In the genomic region with DNA sequence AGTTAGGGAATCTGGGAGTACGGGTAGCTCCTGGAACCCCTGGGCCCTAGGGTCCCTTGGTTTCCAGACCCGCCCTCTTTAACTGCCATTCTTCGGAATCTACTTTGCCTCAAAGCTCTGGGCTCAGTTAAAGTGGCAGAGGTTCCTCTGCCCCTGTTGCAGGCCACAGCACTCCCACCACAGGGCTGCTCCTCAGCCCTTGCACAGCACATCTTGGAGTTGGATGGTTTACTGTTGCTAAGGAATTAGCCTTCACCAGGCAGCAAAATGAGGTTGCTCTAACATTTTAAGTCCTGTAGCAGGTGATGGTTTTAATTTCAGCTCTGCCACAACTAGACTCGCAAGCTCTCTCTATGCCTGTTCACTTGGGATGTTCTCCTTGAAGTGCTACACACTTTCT, we compare ENCODE assay signal across 8 mouse cellular contexts. TPM values are rescaled to one million over a fixed set of nuclear protein-coding genes. Genes with fewer than 3 reads are reported as not detected.
DNase-seq lines count a peak whose midpoint lies in the region; ATAC-seq and TF ChIP-seq lines count a peak whose summit lies in the region.

TSS of gene Brd3 (minus strand) at position 101 of the 400 bp plus-strand sequence.

- H3K27me3 ChIP-seq in intestine, postnatal 0 days (replicated peaks; ENCODE audit: control insufficient read depth, insufficient read depth, low read length), result no peaks in the 10 kb centered on the region
- no peaks in the 10 kb centered on the region for H3K27me3 ChIP-seq in midbrain, embryonic 11.5 days (ENCODE audit: control insufficient read depth, insufficient read depth, low read length)

- no peaks in the 10 kb centered on the region for H3K9me3 ChIP-seq in intestine, postnatal 0 days (ENCODE audit: control insufficient read depth)
- no peaks in the 10 kb centered on the region for H3K9me3 ChIP-seq in midbrain, embryonic 11.5 days (ENCODE audit: control insufficient read depth, low read length)

- no peak within 1 kb of the TSS for H3K4me2 ChIP-seq in intestine, postnatal 0 days (replicated peaks; ENCODE audit: low read depth)
- H3K4me2 ChIP-seq in midbrain, embryonic 11.5 days, result no peak within 1 kb of the TSS

- 81% methylated on average over 4 of the region's 4 CpGs for WGBS in bone marrow, adult 2 months
- 73% methylated on average over 4 of the region's 4 CpGs for WGBS in intestine, postnatal 0 days
- WGBS in midbrain, embryonic 11.5 days, result 69% methylated on average over 4 of the region's 4 CpGs

- peaks cover 6% of the 10 kb centered on the region for H3K4me1 ChIP-seq in bone marrow, adult 2 months (ENCODE audit: control insufficient read depth, insufficient read depth, low read length)
- H3K4me1 ChIP-seq in intestine, postnatal 0 days (replicated peaks; ENCODE audit: control insufficient read depth, insufficient read depth, low read length), result 0 out of 2 replicates have a peak, but pooled peaks cover 5% of the 10 kb centered on the region
- H3K4me1 ChIP-seq in midbrain, embryonic 11.5 days (ENCODE audit: control insufficient read depth, insufficient read depth, low read length), result no peaks in the 10 kb centered on the region

- DNase-seq in layer of hippocampus, adult 18-20 months (ENCODE audit: low spot score in 2 of 2), result no peak
- DNase-seq in layer of hippocampus, adult 9-11 months, result no peak
- no peak for DNase-seq in gastrocnemius, postnatal 4 days (ENCODE audit: low spot score in 2 of 2)
- no peak for DNase-seq in midbrain, embryonic 11.5 days (ENCODE audit: low spot score, missing footprints)
- DNase-seq in cerebellum, adult 9-10 months, result no peak
- DNase-seq in kidney, postnatal 4 days, result no peak

- TF ChIP-seq POLR2A in bone marrow, adult 2 months (IDR thresholded peaks at IDR 0.05; ENCODE audit: borderline replicate concordance, control insufficient read depth, low read depth, low read length), result no peak

- no peaks in the 10 kb centered on the region for H3K36me3 ChIP-seq in intestine, postnatal 0 days (ENCODE audit: control insufficient read depth, insufficient read depth)
- no peaks in the 10 kb centered on the region for H3K36me3 ChIP-seq in midbrain, embryonic 11.5 days (ENCODE audit: control insufficient read depth, insufficient read depth, low read length)

- H3K9ac ChIP-seq in intestine, postnatal 0 days (ENCODE audit: low read depth, low read length), result no peak within 1 kb of the TSS
- H3K9ac ChIP-seq in midbrain, embryonic 11.5 days (ENCODE audit: low read length), result no peak within 1 kb of the TSS

- H3K4me3 ChIP-seq in bone marrow, adult 2 months (replicated peaks; ENCODE audit: control insufficient read depth, low read depth, low read length), result no peak within 1 kb of the TSS
- H3K4me3 ChIP-seq in intestine, postnatal 0 days (ENCODE audit: low read depth, low read length), result no peak within 1 kb of the TSS
- H3K4me3 ChIP-seq in midbrain, embryonic 11.5 days (ENCODE audit: low read depth, low read length), result no peak within 1 kb of the TSS

- H3K27ac ChIP-seq in bone marrow, adult 2 months (ENCODE audit: control insufficient read depth, insufficient read depth, low read depth, low read length, poor library complexity), result no peak within 1 kb of the TSS; the same call in 1 of the 2 replicates
- no peak within 1 kb of the TSS for H3K27ac ChIP-seq in intestine, postnatal 0 days (ENCODE audit: low read depth, low read length)
- H3K27ac ChIP-seq in midbrain, embryonic 11.5 days (ENCODE audit: low read depth, low read length), result no peak within 1 kb of the TSS

- ATAC-seq in intestine, postnatal 0 days, result no peak
- no peak for ATAC-seq in midbrain, embryonic 11.5 days (ENCODE audit: low FRiP score)

- no peak for TF ChIP-seq CTCF in bone marrow, adult 2 months (IDR thresholded peaks at IDR 0.05; ENCODE audit: control insufficient read depth, insufficient read depth, low read length)
- TF ChIP-seq CTCF in intestine, postnatal 0 days (IDR thresholded peaks at IDR 0.05; ENCODE audit: low read depth), result no peak

RNA-seq across cellular contexts. Expression of gene Brd3, which starts in this region (rescaled TPM):
- total RNA-seq in layer of hippocampus, adult 18-20 months (2021), result 10 to 100 TPM; 49.0 to 53.0 TPM
- polyA plus RNA-seq in bone marrow, adult 2 months (2011; ENCODE audit: insufficient read depth, insufficient read length, low replicate concordance, missing spikeins), result 19.3 and 33.0 TPM in 2 replicates
- total RNA-seq in gastrocnemius, postnatal 4 days (2021), result 100 to 1,000 TPM; 103 to 109 TPM
- 49.8 and 50.2 TPM in 2 replicates for polyA plus RNA-seq in intestine, postnatal 0 days (2015; fragmentation: Nextera tagmentation; extraction: Ambion mirVana)
- polyA plus RNA-seq in midbrain, embryonic 11.5 days (2014; fragmentation: Nextera tagmentation; extraction: Ambion mirVana), result 168 and 189 TPM in 2 replicates
